Mouse (Mus musculus) lung, adult 2 months (tissue): ENCODE measurements at regions not wholly inside any gene's neighbourhood (a gene's known extent, or its start where the extent isn't known, plus 50 kb on each side); places are given as distances from the start of the nearest gene placed in this dataset.

Experiments
- DNase-seq: peaks from one replicate; pipeline ENCODE4 v3.0.0; 2022
- H3K4me1 ChIP-seq: fragments of 200-500 bp; 2 replicates; pipeline ENCODE4 v1.6.1; 2011; ENCODE audit warnings: low read length; ENCODE audit not compliant: control insufficient read depth, insufficient read depth
- H3K4me3 ChIP-seq: fragments of 200-500 bp; replicated peaks from 2 replicates; pipeline ENCODE3; 2011; ENCODE audit warnings: low read depth, mild to moderate bottlenecking, control low read depth, low read length; ENCODE audit errors: extremely low read depth
- CTCF ChIP-seq: fragments of 200-500 bp; IDR thresholded peaks from 2 replicates; pipeline ENCODE4 v1.5.1; 2011; ENCODE audit warnings: mild to moderate bottlenecking, low read length, control low read depth; ENCODE audit not compliant: insufficient read depth
- POLR2A ChIP-seq: fragments of 200-500 bp; IDR thresholded peaks from 2 replicates; pipeline ENCODE4 v1.6.1; 2011; ENCODE audit warnings: low read depth, mild to moderate bottlenecking, control low read depth, low read length, borderline replicate concordance; ENCODE audit errors: extremely low read depth
- WGBS: fragments of 180-500 bp; shearing (Covaris S2); methylation state at CpG from one replicate; pipeline ENCODE4 v1.1.7; 2018; 5-methylcytosine and 5-hydroxymethylcytosine counted together

- Histone ChIP-seq H3K4me3 (no peak overlapping the region), H3K4me1 (no peaks in the 10 kb centered on the region)
- no peak for DNase-seq
- TF ChIP-seq POLR2A (no peak), CTCF (no peak)
- WGBS = 76% methylated on average over 6 of the region's 6 CpGs
Measured at GRCm38 (mm10) chr12:71636300-71636699, 194.6 kb upstream of the Daam1 start.

GRCm38 (mm10) chr12:71637248-71637647 is 193.6 kb upstream of the Daam1 start:
- 41% methylated on average over 3 of the region's 3 CpGs for WGBS
- TF ChIP-seq POLR2A (no peak), CTCF (no peak)
- no peaks in the 10 kb centered on the region for H3K4me1 ChIP-seq
- no peak overlapping the region for H3K4me3 ChIP-seq
- no peak for DNase-seq

GRCm38 (mm10) chr12:71638246-71638645 is 192.6 kb upstream of the Daam1 start:
- WGBS = 40% methylated on average over 8 of the region's 8 CpGs
- no peak for DNase-seq
- Histone ChIP-seq H3K4me3 (no peak overlapping the region), H3K4me1 (no peaks in the 10 kb centered on the region)
- TF ChIP-seq CTCF (no peak), POLR2A (no peak)

- TF ChIP-seq CTCF (no peak), POLR2A (no peak)
- Histone ChIP-seq H3K4me3 (no peak overlapping the region), H3K4me1 (no peaks in the 10 kb centered on the region)
- no peak for DNase-seq
- WGBS = 37% methylated on average over 10 of the region's 10 CpGs
Measured at GRCm38 (mm10) chr12:71640058-71640501, 190.8 kb upstream of the Daam1 start.

- Histone ChIP-seq H3K4me3 (no peak overlapping the region), H3K4me1 (no peaks in the 10 kb centered on the region)
- no peak for DNase-seq
- TF ChIP-seq CTCF = no peak
- no peak for TF ChIP-seq POLR2A
- WGBS = 86% methylated on average over 2 of the region's 2 CpGs
Measured at GRCm38 (mm10) chr12:71641486-71641885, 189.4 kb upstream of the Daam1 start.

- no peak overlapping the region for H3K4me3 ChIP-seq
- 64% methylated on average over 8 of the region's 8 CpGs for WGBS
- TF ChIP-seq CTCF = no peak
- no peak for TF ChIP-seq POLR2A
- no peak for DNase-seq
- H3K4me1 ChIP-seq = no peaks in the 10 kb centered on the region
Measured at GRCm38 (mm10) chr12:71642797-71643337, 188.0 kb upstream of the Daam1 start.

- DNase-seq = no peak
- TF ChIP-seq CTCF (no peak), POLR2A (no peak)
- 52% methylated on average over 2 of the region's 2 CpGs for WGBS
- H3K4me1 ChIP-seq = no peaks in the 10 kb centered on the region
- H3K4me3 ChIP-seq = no peak overlapping the region
Measured at GRCm38 (mm10) chr12:71651251-71651650, 179.6 kb upstream of the Daam1 start.

GRCm38 (mm10) chr12:71693346-71694038 is 137.4 kb upstream of the Daam1 start:
- no peak overlapping the region for H3K4me3 ChIP-seq
- DNase-seq = no peak
- TF ChIP-seq POLR2A (no peak), CTCF (no peak)
- H3K4me1 ChIP-seq = no peaks in the 10 kb centered on the region
- 64% methylated on average over 10 of the region's 10 CpGs for WGBS

GRCm38 (mm10) chr12:71701753-71702152 is 129.1 kb upstream of the Daam1 start:
- no peak overlapping the region for H3K4me3 ChIP-seq
- TF ChIP-seq CTCF (no peak; the same call in 1 of the 2 replicates), POLR2A (no peak)
- WGBS = 87% methylated on average over 2 of the region's 2 CpGs
- no peaks in the 10 kb centered on the region for H3K4me1 ChIP-seq
- DNase-seq = no peak

- no peak for DNase-seq
- H3K4me3 ChIP-seq = no peak overlapping the region
- TF ChIP-seq CTCF (no peak), POLR2A (no peak)
- 80% methylated on average over 11 of the region's 11 CpGs for WGBS
- H3K4me1 ChIP-seq = no peaks in the 10 kb centered on the region
Measured at GRCm38 (mm10) chr12:71702181-71702580, 128.7 kb upstream of the Daam1 start.
